Mouse (Mus musculus) kidney, adult 2 months (tissue): ENCODE measurements at regions not wholly inside any gene's neighbourhood (a gene's known extent, or its start where the extent isn't known, plus 50 kb on each side); places are given as distances from the start of the nearest gene placed in this dataset.
A peak's percentile ranks its signal among the peaks of the same experiment; 100 is the strongest.

Source experiments
- DNase-seq: peaks from one replicate; pipeline ENCODE4 v3.0.0; 2021
- H3K27ac ChIP-seq: fragments of 200-500 bp; 2 replicates; pipeline ENCODE4 v1.5.1; 2012; ENCODE audit warnings: low read depth, low read length, control low read depth, inconsistent platforms; ENCODE audit not compliant: insufficient read depth
- H3K27me3 ChIP-seq: fragments of 200-500 bp; replicated peaks from 2 replicates; pipeline ENCODE4 v1.6.1; 2012; ENCODE audit warnings: mild to moderate bottlenecking, moderate library complexity, low read length, inconsistent platforms; ENCODE audit not compliant: control insufficient read depth, insufficient read depth
- H3K36me3 ChIP-seq: fragments of 200-500 bp; 2 replicates; pipeline ENCODE4 v1.6.1; 2012; ENCODE audit warnings: mild to moderate bottlenecking, moderate library complexity, low read length, inconsistent platforms; ENCODE audit not compliant: control insufficient read depth, insufficient read depth
- H3K4me1 ChIP-seq: fragments of 200-500 bp; 2 replicates; pipeline ENCODE4 v1.6.1; 2011; ENCODE audit warnings: low read length; ENCODE audit not compliant: control insufficient read depth, insufficient read depth
- H3K4me3 ChIP-seq: fragments of 200-500 bp; 2 replicates; pipeline ENCODE4 v1.5.1; 2011; ENCODE audit warnings: mild to moderate bottlenecking, low read depth, low read length, control low read depth; ENCODE audit not compliant: insufficient read depth
- CTCF ChIP-seq: fragments of 200-500 bp; conservative IDR thresholded peaks from 2 replicates; pipeline ENCODE4 v1.5.1; 2011; ENCODE audit warnings: low read depth, mild to moderate bottlenecking, control low read depth, low read length, moderate library complexity, mixed read lengths; ENCODE audit not compliant: insufficient read depth, insufficient read length
- POLR2A ChIP-seq: fragments of 200-500 bp; IDR thresholded peaks from one replicate; pipeline ENCODE4 v1.6.1; 2011; ENCODE audit warnings: low read depth, low read length, control low read depth
- WGBS: fragments of 180-500 bp; shearing (Covaris S2); methylation state at CpG from one replicate; pipeline ENCODE4 v1.1.7; 2018; 5-methylcytosine and 5-hydroxymethylcytosine counted together

DNA sequence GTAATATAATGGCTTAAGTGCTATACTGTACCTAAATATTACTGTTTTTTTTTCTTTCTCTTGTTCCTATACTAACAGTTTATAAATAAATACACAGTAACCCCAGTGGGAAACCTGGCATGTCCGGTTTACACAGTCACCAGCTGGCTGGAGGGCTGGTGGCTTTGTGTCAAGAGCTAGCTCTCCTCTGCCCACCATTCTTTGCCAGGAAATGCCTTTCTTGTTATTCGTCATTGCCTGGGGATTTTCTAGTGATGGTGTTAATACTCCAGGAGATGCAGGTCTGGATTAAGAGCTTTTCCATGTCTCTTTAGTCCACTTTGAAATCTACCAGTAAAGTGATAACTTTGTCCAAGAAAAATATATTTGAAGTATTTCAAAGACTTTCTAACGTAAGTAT is 584.2 kb downstream of the Ptprc start:
- no peak for TF ChIP-seq POLR2A
- no peak for TF ChIP-seq CTCF
- peak; percentile 42 for DNase-seq
- no peaks in the 10 kb centered on the region for H3K4me1 ChIP-seq
- 53% methylated on average over 3 of the region's 3 CpGs for WGBS
- no peaks in the 10 kb centered on the region for H3K27me3 ChIP-seq
- no peaks in the 10 kb centered on the region for H3K36me3 ChIP-seq
- no peak overlapping the region for H3K4me3 ChIP-seq
- H3K27ac ChIP-seq, result no peak overlapping the region

DNA sequence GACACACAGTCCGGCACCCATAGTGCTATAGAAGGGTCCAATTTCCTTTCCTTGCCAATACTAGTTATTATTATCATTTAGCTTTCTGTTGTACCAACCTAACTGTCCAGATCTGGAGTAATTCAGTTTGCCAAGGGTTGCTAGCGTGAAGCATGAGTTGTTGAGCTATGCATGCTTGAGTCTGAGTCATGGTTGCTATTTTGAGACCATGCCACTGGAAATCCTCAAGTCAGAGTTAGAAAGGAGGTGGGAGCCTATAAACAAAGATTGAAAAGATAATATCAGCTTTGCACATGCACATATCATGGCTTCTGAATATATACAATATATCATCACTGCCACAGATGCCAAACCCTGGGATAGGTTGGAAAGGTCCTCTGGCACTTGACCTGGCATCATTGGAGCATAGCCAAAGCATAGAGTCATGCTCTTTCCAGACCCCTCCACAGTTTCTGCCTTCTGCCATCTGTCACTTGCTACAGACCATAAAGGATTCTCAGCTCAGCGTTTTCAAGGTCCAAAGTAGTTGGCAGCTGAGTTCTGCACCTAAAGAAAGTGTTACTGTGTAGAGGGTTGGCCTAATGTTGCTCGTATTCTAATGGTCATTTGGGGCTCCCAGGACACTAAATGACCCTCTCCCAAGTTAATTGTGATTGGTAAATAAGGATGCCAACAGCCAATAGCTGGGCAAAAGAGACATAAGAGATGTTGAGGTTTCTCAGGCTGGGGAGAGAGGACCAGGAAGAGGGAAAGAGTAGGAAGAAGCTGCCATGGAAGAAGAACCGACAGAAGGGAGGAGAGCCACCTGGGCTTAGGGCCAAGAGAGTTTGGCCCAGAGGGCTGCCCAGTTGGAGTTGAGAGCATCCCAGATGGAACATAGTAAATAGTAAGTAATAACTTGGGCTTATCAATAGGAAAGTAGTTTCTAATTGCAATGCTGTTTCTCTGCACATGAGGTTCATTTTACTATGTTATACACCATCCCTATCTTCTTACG is 586.9 kb downstream of the Ptprc start:
- Histone ChIP-seq H3K27ac (no peak overlapping the region), H3K27me3 (no peaks in the 10 kb centered on the region), H3K36me3 (no peaks in the 10 kb centered on the region), H3K4me1 (no peaks in the 10 kb centered on the region), H3K4me3 (no peak overlapping the region)
- WGBS, result 80% methylated on average over 6 of the region's 6 CpGs
- no peak for DNase-seq
- TF ChIP-seq CTCF (no peak), POLR2A (no peak)

DNA sequence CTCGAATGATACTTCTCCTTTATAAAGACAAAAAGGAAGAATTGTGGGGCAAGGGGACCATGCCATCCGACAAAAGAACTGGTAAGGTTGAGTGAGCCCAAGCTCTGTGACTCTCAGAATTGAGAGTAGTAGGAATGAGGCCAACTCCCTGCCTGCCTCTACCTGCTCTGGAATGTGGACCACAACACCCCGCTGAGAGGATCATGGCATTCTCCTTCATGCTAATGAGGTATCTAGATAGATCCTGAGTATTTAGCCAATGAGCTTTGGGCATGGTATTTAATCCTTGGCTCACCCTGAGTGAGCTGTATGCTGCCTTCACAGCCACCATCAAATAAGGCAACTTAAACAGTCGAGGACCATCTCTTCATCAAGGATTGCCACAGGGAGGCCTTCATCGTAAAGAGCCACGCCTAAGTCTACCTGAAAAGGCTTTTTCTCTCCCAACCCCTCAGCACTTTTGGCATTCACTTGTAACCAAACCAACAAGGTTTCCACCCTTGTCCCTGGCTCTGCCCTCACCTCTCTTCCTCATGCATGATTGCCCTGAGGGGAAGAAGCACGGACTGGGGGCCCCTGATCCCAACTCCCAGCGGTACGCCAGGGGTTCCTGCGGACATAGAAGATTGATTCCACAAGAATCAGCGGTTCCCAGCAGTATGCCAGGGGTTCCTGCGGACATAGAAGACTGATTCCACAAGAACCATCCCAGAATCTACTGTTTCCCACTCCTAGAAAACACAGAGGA is 587.9 kb downstream of the Ptprc start:
- no peak for DNase-seq
- Histone ChIP-seq H3K27ac (no peak overlapping the region), H3K4me3 (no peak overlapping the region), H3K36me3 (no peaks in the 10 kb centered on the region), H3K27me3 (no peaks in the 10 kb centered on the region), H3K4me1 (no peaks in the 10 kb centered on the region)
- TF ChIP-seq POLR2A (no peak), CTCF (no peak)
- 84% methylated on average over 12 of the region's 12 CpGs for WGBS

DNA sequence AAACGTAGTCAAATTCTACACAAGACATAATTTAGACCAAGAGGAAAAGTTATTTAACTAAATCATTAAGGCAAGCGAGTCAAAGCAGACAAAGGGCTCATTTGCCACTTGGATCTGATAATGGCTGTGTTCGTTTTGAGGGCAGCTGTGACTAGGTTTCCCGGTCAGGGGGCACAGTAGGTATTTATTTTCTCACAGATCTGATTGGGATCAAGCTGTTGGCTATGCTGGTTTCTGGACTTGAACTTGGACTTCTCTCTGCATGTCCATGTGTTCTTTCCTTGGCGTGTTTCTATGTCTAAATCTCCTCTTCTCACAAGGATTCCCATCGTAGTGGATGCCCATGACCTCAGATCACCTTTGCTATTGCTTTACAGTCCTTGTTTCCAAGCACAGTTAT is 590.8 kb downstream of the Ptprc start:
- DNase-seq, result no peak
- no peak overlapping the region for H3K27ac ChIP-seq
- TF ChIP-seq CTCF, result no peak
- no peaks in the 10 kb centered on the region for H3K36me3 ChIP-seq
- no peaks in the 10 kb centered on the region for H3K4me1 ChIP-seq
- H3K27me3 ChIP-seq, result no peaks in the 10 kb centered on the region
- no peak overlapping the region for H3K4me3 ChIP-seq
- WGBS, result 85% methylated on average over 6 of the region's 6 CpGs

DNA sequence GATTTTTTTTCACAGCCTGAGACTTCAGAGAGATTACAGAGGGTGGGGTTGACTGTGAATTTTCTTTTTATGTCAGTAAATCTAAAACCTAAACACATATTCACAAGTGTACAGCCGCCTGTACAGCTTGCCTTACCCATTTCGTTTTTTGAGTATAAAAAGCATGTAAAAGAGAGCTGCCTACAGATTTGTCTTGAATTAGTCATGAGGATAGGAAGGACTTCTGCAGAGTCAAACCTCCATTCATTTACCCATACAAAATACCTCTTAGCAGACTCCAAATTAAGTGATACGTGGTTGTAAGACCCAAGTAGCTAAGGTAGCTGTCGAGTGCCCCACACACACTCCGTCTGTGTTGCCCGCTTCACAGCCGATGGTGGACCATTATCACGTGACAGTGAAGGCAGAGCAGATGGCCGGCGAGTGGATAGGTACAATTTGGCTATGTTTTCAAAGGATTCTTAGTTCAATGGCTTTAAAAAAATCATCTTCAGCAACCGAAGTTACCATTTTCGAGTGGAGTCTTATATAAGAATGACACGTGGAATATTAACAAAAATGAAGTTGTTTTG is 591.3 kb downstream of the Ptprc start:
- no peaks in the 10 kb centered on the region for H3K36me3 ChIP-seq
- no peaks in the 10 kb centered on the region for H3K4me1 ChIP-seq
- TF ChIP-seq POLR2A (no peak), CTCF (no peak)
- DNase-seq, result no peak
- no peaks in the 10 kb centered on the region for H3K27me3 ChIP-seq
- no peak overlapping the region for H3K4me3 ChIP-seq
- 91% methylated on average over 13 of the region's 13 CpGs for WGBS
- H3K27ac ChIP-seq, result no peak overlapping the region

DNA sequence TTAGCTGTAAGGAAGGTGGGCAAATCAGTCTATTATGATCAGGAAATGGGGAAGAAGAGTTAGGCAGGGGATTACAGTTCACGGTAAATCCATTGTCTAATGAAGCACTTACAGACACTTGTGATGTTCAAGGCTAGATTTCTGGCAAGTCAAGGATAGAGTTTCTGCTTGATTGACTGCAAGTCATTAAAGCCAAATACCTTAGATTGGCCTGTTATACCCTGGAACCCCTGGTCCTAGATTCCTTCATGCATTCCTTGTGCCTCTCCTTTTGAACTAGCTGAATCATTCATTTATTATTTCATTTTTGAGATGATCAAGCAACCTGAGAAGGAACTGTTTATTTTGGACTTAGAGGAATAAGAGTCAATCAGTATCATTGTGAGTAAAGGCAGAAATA is 597.9 kb downstream of the Ptprc start:
- no peaks in the 10 kb centered on the region for H3K27me3 ChIP-seq
- H3K27ac ChIP-seq, result no peak overlapping the region
- no peak overlapping the region for H3K4me3 ChIP-seq
- WGBS, result 52% methylated on average over 1 of the region's 1 CpGs
- no peak for TF ChIP-seq CTCF
- TF ChIP-seq POLR2A, result no peak
- no peak for DNase-seq
- 0 out of 2 replicates have a peak, but pooled peaks cover 2% of the 10 kb centered on the region for H3K4me1 ChIP-seq
- no peaks in the 10 kb centered on the region for H3K36me3 ChIP-seq

DNA sequence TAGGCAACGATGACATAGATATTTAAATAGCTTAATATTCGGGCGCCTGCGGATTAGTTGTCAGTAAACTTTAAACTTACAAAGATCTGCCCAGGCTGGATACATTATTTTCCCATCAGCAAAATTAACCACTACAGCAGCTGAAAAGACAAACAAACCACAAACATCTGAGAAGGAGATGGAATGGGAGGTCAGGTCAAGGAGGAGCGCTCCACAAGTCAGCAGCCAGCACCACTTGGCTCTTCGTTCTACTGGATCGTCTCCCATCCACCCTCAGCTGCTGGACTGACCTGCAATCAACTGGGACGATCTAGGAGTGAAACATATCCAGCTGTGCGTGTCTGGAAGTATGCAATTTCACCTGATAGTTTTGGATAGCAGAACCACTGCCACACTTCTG is 599.3 kb downstream of the Ptprc start:
- H3K27ac ChIP-seq, result no peak overlapping the region
- 0 out of 2 replicates have a peak, but pooled peaks cover 2% of the 10 kb centered on the region for H3K4me1 ChIP-seq
- peak; percentile 49 for DNase-seq
- WGBS, result 54% methylated on average over 9 of the region's 9 CpGs
- no peak overlapping the region for H3K4me3 ChIP-seq
- no peak for TF ChIP-seq POLR2A
- no peak for TF ChIP-seq CTCF
- no peaks in the 10 kb centered on the region for H3K27me3 ChIP-seq
- no peaks in the 10 kb centered on the region for H3K36me3 ChIP-seq
